Mouse (Mus musculus): ENCODE measurements around the gene Serpine1. TPM values are rescaled to one million over a fixed set of nuclear protein-coding genes. Genes with fewer than 3 reads are reported as not detected.
"Not testable (repeated sequence)": the region's sequence is repeated elsewhere in the genome, so short reads cannot be mapped to it uniquely, and the experiment has no call there.

The Serpine1 gene
- total RNA-seq (2021): under 1 TPM; 0.80 to 0.96 TPM
- long read RNA-seq: 0 reads

- peak; percentile 25 to 39 for DNase-seq (ENCODE audit: low spot score in 2 of 2)
These were observed at the start of gene Serpine1 for GRCm38 (mm10) chr5:137072079-137072960. Gene Serpine1 (minus strand): TSS chr5:137072268.

DNA sequence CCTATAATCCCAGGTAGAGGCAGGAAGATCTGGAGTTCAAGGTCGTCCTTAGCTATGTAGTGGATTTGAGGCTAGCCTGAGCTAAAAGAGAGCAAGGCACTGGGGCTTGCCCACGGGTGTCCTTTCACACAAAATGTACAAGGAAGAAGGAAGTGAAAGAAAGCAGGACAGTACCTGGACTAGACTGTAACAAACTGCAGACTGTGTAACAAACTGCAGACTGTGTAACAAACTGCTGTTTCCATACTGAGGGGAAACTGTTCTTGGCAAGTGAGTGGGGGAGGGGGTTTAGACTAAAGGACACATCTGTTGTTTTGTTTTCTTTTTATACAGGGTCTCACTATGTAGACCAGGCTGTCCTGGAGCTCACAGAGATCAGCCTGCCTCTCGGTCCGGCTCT is 49.2 kb upstream of the Serpine1 start:
- no peak for DNase-seq (ENCODE audit: low spot score in 2 of 2)

DNA sequence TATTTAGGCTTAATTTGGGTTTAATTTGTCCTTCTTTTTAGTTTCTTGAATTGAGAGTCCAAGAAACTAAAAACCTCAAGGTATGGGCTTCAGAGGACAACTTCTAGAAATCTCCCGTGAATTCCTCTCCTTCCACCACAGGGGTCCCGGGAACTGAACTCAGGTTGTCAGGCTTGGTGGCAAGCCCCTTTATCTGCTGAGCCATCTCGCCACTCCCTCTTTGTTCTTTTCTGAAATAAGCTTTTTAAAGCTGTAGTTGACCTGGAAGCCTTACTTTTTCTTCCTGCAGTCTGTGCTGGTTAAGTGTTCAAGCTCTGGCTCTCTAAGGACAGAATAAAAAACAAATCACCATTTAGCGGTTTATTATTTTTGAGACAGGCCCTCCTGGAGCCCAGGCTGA is 46.8 kb upstream of the Serpine1 start:
- no peak for DNase-seq (ENCODE audit: low spot score in 2 of 2)

- not testable (repeated sequence) for DNase-seq (ENCODE audit: low spot score in 2 of 2)
These were observed 45.9 kb upstream of the Serpine1 start for GRCm38 (mm10) chr5:137117994-137118393.

GRCm38 (mm10) chr5:137116987-137117386 is 44.9 kb upstream of the Serpine1 start:
- no peak for DNase-seq (ENCODE audit: low spot score in 2 of 2)

DNA sequence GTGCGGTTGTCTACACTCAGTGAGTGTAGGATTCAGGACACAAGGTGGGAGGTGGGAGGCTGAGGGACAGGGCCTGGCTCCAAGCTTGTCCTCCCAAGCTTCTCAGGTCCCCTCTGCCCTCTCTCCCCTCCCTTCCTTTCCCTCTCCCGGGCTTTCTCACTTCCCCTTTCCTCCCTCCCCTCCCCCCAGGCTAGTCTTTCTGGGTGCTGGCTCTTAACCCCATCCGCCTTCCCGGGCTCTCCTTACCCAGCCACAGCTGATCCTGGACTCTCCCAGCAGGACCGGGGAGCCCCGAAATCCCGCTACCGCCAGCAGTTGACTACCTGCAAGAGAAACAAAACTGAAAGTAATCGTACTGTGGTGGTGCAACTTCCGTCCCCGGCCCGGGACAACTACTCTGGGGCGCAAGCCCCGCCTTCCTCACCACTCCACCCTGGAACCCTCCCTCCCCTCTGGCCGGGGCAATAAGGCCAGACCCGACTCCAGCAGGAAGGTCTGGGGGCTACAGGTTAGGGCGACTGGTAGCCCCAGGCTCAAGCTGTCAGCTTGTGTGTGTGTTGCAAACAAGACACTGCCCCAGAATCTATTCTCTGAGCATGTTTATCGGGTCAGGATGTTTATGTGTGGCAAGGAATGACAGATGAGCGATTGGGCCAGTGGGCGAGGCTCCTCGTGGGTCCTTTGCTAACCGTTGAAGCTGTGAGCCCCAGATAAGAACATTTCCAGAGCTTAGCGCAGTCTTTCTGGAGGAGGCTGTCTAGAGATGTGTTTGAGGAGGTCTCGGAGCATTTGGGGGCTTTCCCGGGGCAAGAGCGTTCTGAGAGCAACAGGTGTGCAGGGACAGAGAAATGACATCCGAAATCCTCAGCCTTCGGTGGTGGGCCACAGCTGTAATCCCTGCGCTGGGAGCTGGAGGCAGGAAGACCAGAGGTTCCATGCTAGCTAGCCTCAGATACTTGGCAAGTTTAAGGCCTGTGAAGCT is 44.1 kb upstream of the Serpine1 start, which contains the start of gene Trim56:
Gene Trim56, minus strand, starts transcription at position 344 of the 982 bp plus-strand sequence.
- peak; percentile 46 to 47 for DNase-seq (ENCODE audit: low spot score in 2 of 2)

DNA sequence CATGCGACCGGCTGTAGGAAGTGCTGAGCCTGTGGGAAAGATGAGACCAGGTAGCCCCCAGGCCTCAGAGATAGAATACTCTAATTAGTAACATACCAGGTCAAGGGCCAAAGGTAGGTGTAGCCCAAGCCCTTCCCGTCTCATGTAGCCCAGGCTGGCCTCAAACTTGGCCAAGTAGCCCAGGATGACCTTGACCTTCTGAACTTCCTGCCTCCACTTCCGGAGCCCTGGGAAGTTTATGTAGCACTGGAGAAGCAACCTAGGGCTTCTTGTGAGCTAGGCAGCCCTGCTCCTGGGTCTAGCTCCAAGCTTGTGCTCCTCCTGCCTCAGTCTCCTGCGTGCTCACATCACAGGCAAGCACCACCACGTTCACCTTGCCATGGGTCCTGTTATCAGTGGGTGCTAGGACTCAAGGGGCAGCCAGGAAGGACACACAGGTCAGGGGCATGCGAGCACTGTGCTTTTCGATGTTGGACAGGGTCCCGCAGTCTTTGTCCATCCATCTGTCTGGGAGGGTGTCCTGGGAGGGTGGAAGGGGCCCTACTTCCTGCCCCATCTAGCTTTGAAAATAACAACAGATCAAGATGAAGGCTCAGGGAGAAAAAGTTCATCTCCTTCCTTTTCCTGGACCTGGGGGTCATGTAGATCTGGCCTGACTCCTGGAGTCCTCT is 43.0 kb upstream of the Serpine1 start:
- DNase-seq (ENCODE audit: low spot score in 2 of 2): no peak

DNA sequence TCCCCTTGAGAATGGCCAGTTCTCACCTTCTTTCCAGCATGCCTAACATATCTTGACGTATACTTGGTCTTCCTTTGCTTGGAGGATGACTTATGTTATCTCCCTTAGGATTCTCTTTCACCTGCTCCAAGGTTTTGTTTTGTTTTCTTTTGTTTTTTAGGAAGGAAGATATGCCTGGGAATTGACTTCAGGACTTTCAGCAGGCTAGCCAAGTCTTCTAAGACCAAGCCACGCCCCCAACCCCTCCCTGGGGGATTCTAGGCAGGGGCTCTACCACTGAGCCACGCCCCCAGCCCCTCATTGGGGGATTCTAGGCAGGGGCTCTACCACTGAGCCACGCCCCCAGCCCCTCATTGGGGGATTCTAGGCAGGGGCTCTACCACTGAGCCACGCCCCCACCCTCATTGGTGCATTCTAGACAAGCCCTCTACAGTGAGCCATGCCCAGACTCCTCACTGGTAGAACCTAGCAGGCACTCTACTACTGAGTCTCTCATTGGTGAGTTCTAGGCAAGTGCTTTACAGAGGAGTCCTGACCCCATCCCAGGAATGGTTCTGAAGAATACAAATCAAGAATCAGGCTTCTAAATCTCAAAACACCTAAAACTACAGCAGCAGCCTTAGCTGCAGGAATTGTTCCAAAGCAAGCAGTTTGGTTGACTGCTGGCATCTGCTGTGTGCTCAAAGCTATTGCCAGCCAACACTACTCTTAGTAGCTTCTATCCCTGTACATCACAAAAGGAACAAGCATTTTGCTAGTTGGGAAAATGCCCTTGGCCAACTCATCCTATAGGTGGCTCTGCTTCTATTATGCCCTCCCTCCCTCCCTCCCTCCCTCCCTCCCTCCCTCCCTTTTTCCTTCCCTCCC is 39.7 kb upstream of the Serpine1 start:
- no peak for DNase-seq (ENCODE audit: low spot score in 2 of 2)

GRCm38 (mm10) chr5:137110863-137111262 is 38.8 kb upstream of the Serpine1 start:
- DNase-seq (ENCODE audit: low spot score in 2 of 2): no peak

DNA sequence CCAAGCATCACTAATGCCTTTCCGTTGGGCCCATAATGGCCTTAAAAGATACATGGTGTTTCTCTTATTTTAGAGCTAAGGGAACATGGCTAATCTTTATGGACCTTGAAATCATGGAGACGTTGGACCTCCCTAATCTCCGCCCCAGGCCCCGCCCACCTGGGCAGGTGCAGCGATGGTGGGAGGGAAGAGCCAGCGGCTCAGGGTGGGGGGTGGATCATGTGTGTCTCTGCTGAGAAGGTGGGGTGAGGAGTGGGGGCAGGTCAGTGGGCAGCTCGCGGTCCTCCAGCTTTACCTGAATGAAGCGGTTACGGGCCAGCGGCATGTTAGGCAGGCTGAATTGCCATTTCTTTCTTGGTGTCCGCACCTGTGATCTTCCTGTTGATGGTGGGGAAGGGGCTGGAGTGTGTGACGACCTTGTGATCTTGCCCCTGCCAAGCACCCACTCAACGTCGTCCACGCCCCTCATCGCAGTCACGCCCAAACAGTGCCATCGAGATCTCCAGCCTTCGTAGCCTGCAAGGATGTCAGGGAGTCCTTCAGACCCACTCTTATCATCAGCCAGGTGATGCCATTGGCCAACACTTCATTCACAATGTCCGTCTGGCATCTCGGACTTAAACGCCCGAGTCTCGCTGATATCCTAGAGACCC is 38.0 kb upstream of the Serpine1 start:
- DNase-seq (ENCODE audit: low spot score in 2 of 2): no peak

- DNase-seq (ENCODE audit: low spot score in 2 of 2): no peak
These were observed 36.0 kb upstream of the Serpine1 start for GRCm38 (mm10) chr5:137108111-137108510.

DNA sequence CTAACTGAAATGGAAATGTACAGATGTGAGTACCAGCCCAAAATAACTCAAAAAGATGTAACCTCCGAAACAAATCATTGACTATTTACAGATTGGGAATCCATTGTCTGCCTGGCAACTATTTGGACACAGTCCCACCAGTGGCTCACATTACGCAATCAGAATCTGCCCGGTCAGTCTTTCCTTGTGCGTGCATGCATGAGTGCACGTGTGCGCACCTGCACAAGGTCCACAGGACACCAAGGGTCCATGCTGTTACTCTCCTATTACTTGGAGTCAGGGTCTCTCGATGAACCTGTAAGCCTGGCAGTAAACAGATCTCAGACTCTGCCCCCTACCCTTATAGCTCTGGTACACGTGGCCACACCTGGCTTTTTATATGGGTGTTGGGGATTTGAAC is 35.6 kb upstream of the Serpine1 start:
- no peak for DNase-seq (ENCODE audit: low spot score in 2 of 2)

DNA sequence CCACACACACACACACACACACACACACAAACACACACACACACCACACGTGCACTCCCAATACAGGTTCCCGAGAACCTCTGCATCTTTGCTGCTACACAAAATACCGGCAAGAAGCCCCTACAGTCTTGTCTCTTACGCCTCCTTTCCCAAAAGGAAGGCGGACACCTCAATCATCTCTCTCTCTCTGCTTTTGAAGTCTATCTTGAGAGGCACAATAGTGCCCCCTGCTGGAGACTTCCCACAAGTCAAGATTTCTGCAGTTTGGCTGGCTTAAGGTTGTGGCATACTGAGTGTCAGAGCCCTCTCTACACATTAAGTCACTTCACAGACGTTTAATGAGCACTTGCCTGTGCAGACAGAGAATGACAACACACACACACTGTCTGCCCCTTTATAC is 35.0 kb upstream of the Serpine1 start:
- peak; percentile 88 to 90 for DNase-seq (ENCODE audit: low spot score in 2 of 2)

GRCm38 (mm10) chr5:137106434-137106833 is 34.4 kb upstream of the Serpine1 start:
- DNase-seq (ENCODE audit: low spot score in 2 of 2): no peak

GRCm38 (mm10) chr5:137103969-137104368 is 31.9 kb upstream of the Serpine1 start:
- no peak for DNase-seq (ENCODE audit: low spot score in 2 of 2)

- peak; percentile 43 to 45 for DNase-seq (ENCODE audit: low spot score in 2 of 2)
These were observed 30.8 kb upstream of the Serpine1 start for GRCm38 (mm10) chr5:137102575-137103522.

DNA sequence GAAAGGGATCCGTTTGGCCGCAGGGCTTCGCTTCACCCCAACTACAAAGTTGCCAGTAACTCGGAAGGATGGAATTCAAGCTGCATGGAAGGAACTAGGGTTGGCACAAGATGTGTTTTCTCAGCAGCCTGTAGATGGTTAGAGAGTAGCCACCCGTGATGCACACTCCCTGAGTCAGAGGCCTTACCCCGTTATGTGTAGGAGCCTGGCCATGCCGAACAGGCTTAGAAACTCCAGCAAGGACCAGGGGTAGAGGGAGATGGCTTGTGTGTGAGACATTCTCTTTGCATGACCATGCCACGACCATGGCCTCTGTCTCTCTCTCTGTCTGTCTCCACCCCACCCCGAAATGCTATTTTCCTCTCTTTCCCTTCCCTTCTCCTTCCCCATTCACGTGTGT is 30.0 kb upstream of the Serpine1 start:
- no peak for DNase-seq (ENCODE audit: low spot score in 2 of 2)

DNA sequence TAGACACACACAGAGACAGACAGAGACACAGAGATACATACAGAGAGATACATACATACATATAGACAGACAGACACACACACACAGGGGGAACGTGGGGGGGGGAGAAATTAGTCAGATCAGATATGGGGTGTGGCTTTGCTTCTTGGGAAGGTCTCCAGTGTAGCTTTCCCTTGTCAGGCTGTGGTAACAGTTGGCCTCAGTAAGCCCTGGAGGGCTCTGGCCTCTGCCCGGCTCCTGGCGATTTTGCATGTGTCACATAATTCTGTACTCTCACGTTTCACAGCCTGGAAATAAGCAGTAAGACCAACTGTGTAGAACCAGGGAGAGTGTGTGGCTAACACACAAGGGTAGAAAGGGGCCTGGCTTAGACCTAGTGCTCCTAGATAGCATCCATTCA is 28.6 kb upstream of the Serpine1 start:
- DNase-seq (ENCODE audit: low spot score in 2 of 2): no peak
